Mouse (Mus musculus): ENCODE measurements around the gene Larp1. TPM values are rescaled to one million over a fixed set of nuclear protein-coding genes. Genes with fewer than 3 reads are reported as not detected.

Larp1 gene
- polyA plus RNA-seq, 1 experiment from 2014 or later, result 14.9 TPM

DNA sequence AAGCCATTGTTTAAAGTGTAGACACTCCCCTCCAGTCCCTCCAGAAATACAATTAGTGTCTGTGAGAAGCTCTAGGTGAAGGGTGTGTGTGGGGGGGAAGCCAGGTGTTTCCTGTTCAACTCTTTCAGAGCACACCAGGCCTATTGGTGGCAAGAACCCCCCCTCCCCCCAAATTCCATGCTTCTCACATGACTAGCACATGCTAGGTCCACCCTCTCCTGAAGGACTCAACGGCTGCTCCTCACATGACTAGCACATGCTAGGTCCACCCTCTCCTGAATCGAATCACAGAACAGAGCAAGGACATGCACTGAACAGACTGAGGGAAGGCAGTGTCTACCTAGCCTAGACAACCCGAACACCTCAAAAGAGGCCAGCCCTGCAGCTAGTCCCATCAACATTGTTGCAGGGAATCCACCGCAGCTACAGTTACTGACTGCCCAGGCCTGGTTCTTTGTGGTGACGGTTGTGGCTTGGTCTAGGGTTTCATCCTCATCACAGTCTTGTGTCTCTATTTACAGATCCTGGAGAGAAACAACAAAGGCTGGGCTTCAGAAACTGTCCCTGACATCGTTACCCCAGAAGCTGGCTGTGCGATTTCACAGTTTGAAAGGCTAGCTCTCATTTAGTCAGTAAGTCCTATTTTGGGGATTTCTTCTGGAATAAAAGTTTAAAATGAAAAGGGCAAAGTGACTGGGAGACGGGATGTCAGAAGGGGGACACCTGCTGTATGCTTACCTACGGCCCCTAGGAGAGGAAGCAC, 93.9 kb downstream of the Larp1 start:
- H3K36me3 ChIP-seq (ENCODE audit: control insufficient read depth, insufficient read depth), result no peaks in the 10 kb centered on the region
- peaks cover 19% of the 10 kb centered on the region for H3K4me1 ChIP-seq (ENCODE audit: control insufficient read depth, low read depth, low read length)
- no peak overlapping the region; the same call in 1 of the 2 replicates for H3K4me3 ChIP-seq (ENCODE audit: low read depth, low read length)
- peak overlapping the region; percentile 77; the same call in 1 of the 2 replicates for H3K4me2 ChIP-seq (ENCODE audit: low read depth, low read length)
- no peak for ATAC-seq (ENCODE audit: low read depth)
- no peak overlapping the region for H3K27ac ChIP-seq (ENCODE audit: low read length)
- H3K9ac ChIP-seq (ENCODE audit: low read depth, low read length), result no peak overlapping the region
- WGBS (ENCODE audit: insufficient replicate concordance), result 75% methylated on average over 9 of the region's 9 CpGs
- peaks cover 6% of the 10 kb centered on the region for H3K27me3 ChIP-seq (ENCODE audit: control insufficient read depth, insufficient read depth, low read depth, low read length)
- no peaks in the 10 kb centered on the region for H3K9me3 ChIP-seq (replicated peaks; ENCODE audit: control insufficient read depth, low read length)

DNA sequence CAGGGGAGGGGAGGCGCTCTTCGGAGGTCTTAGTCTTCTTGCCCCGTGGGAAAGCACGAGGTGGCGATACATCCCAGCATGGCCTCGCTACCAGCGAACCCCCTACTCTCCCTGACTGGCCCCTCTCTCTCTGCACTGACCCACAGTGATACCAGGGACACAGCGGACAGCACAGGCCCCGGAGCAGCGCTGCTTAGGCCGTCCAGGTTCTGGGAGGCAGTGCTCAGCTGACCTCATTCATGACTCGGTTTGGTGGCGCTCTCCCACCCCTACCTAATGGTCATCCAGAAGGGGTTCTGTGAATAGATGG, 94.4 kb downstream of the Larp1 start:
- no peak for ATAC-seq (ENCODE audit: low read depth)

DNA sequence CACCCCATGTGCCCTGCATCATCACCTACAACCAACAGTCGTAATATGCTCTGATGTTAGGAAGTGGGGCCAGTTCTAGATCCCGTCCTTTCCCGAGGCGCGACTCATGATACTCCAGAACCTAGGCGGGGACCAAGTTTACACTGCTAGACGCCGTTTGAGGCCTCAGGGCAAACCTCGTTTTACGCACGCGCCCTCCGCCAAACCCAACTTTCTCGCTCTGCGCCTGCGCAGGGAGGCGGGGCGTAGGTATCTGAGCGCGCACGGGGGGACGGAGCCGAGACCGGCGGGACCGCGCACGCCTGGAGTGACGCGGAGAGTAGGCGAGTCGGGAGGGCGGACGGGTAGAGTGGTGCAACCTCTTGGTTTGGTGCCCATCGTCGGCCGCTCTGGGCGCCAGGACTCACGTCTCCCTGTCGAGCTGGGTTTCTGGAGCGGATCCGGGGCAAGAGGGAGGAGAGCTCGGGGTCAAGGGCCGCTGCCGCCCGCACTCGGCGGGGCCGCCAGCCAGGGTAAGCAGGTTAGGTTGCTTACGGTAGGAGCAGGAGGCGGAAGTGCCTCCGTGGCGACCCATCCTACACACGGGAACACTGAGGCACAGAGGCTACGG, 94.9 kb downstream of the Larp1 start, which contains the start of gene Cnot8:
Cnot8 (plus strand) TSS at position 457 of the 610 bp plus-strand sequence.
- no peaks in the 10 kb centered on the region for H3K36me3 ChIP-seq (ENCODE audit: control insufficient read depth, insufficient read depth)
- H3K4me1 ChIP-seq (ENCODE audit: control insufficient read depth, low read depth, low read length), result peaks cover 22% of the 10 kb centered on the region
- under 1% methylated on average over 55 of the region's 55 CpGs for WGBS (ENCODE audit: insufficient replicate concordance)
- H3K4me3 ChIP-seq (ENCODE audit: low read depth, low read length), result peak within 1 kb of the TSS; percentile 99
- peak within 1 kb of the TSS; percentile 87 for H3K4me2 ChIP-seq (ENCODE audit: low read depth, low read length)
- H3K9me3 ChIP-seq (replicated peaks; ENCODE audit: control insufficient read depth, low read length), result no peaks in the 10 kb centered on the region
- no peaks in the 10 kb centered on the region for H3K27me3 ChIP-seq (ENCODE audit: control insufficient read depth, insufficient read depth, low read depth, low read length)
- peak; percentile 99 for ATAC-seq (ENCODE audit: low read depth)
- peak within 1 kb of the TSS; percentile 96 for H3K27ac ChIP-seq (ENCODE audit: low read length)
- H3K9ac ChIP-seq (ENCODE audit: low read depth, low read length), result peak within 1 kb of the TSS; percentile 97

More for the DNA sequence above, 94.4 kb downstream of the Larp1 start:
- Histone ChIP-seq H3K4me1 (ENCODE audit: control insufficient read depth, low read depth, low read length) (peaks cover 22% of the 10 kb centered on the region), H3K9ac (ENCODE audit: low read depth, low read length) (peak overlapping the region; percentile 66), H3K27ac (ENCODE audit: low read length) (peak overlapping the region; percentile 79), H3K27me3 (ENCODE audit: control insufficient read depth, insufficient read depth, low read depth, low read length) (peaks cover 1% of the 10 kb centered on the region; the same call in 1 of the 2 replicates), H3K9me3 (replicated peaks; ENCODE audit: control insufficient read depth, low read length) (no peaks in the 10 kb centered on the region), H3K4me2 (ENCODE audit: low read depth, low read length) (peak overlapping the region; percentile 77), H3K4me3 (ENCODE audit: low read depth, low read length) (peak overlapping the region; percentile 99), H3K36me3 (ENCODE audit: control insufficient read depth, insufficient read depth) (no peaks in the 10 kb centered on the region)
- 64% methylated on average over 13 of the region's 13 CpGs for WGBS (ENCODE audit: insufficient replicate concordance)

DNA sequence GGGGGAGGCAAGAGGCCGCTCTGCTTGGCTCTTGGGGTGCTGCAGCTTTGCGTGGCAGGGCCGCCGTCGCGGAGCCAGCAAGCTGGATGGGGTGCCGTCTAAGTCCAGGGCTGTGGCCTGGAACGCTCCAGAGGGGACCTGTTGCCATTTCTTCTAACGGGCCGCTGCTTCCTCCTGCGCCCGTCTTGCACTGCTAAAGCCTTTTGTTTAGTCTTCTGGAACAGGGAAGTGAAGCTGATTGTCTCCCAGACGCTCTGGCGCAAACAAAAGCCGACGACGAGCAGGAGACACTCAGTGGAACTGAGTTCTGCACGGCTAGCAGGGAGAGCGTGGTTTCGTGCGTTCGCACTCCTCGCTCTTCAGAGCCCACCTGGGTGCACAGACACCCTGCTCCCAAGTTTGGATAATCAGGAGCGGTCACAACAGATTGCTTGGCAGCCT, 95.5 kb downstream of the Larp1 start:
- Histone ChIP-seq H3K27me3 (ENCODE audit: control insufficient read depth, insufficient read depth, low read depth, low read length) (no peaks in the 10 kb centered on the region), H3K9me3 (replicated peaks; ENCODE audit: control insufficient read depth, low read length) (no peaks in the 10 kb centered on the region), H3K27ac (ENCODE audit: low read length) (peak overlapping the region; percentile 96), H3K4me1 (ENCODE audit: control insufficient read depth, low read depth, low read length) (peaks cover 22% of the 10 kb centered on the region), H3K4me2 (ENCODE audit: low read depth, low read length) (peak overlapping the region; percentile 87), H3K9ac (ENCODE audit: low read depth, low read length) (peak overlapping the region; percentile 97), H3K4me3 (ENCODE audit: low read depth, low read length) (peak overlapping the region; percentile 99), H3K36me3 (ENCODE audit: control insufficient read depth, insufficient read depth) (no peaks in the 10 kb centered on the region)
- under 1% methylated on average over 24 of the region's 24 CpGs for WGBS (ENCODE audit: insufficient replicate concordance)
- peak; percentile 27 for ATAC-seq (ENCODE audit: low read depth)

DNA sequence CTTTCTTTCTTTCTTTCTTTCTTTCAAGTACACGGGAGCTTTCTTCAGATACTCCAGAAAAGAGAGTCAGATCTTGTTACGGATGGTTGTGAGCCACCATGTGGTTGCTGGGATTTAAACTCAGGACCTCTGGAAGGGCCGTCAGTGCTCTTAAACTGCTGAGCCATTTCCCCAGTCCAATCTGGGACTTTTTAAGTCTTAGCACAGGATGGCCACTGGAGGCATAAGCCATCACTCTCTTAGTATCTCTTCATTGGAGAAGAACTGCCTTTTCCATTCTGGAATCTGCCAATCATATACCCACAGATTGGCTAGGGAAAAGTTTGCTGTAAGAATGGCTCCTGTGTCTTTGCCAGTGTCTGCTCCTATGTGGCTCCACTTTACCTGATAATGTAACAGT, 98.1 kb downstream of the Larp1 start:
- H3K27me3 ChIP-seq (ENCODE audit: control insufficient read depth, insufficient read depth, low read depth, low read length), result no peaks in the 10 kb centered on the region
- no peak for ATAC-seq (ENCODE audit: low read depth)
- H3K27ac ChIP-seq (ENCODE audit: low read length), result no peak overlapping the region
- no peak overlapping the region for H3K4me3 ChIP-seq (ENCODE audit: low read depth, low read length)
- H3K9me3 ChIP-seq (replicated peaks; ENCODE audit: control insufficient read depth, low read length), result no peaks in the 10 kb centered on the region
- no peak overlapping the region for H3K4me2 ChIP-seq (ENCODE audit: low read depth, low read length)
- 62% methylated on average over 3 of the region's 3 CpGs for WGBS (ENCODE audit: insufficient replicate concordance)
- H3K36me3 ChIP-seq (ENCODE audit: control insufficient read depth, insufficient read depth), result peaks cover 16% of the 10 kb centered on the region
- no peak overlapping the region for H3K9ac ChIP-seq (ENCODE audit: low read depth, low read length)
- H3K4me1 ChIP-seq (ENCODE audit: control insufficient read depth, low read depth, low read length), result peaks cover 22% of the 10 kb centered on the region

DNA sequence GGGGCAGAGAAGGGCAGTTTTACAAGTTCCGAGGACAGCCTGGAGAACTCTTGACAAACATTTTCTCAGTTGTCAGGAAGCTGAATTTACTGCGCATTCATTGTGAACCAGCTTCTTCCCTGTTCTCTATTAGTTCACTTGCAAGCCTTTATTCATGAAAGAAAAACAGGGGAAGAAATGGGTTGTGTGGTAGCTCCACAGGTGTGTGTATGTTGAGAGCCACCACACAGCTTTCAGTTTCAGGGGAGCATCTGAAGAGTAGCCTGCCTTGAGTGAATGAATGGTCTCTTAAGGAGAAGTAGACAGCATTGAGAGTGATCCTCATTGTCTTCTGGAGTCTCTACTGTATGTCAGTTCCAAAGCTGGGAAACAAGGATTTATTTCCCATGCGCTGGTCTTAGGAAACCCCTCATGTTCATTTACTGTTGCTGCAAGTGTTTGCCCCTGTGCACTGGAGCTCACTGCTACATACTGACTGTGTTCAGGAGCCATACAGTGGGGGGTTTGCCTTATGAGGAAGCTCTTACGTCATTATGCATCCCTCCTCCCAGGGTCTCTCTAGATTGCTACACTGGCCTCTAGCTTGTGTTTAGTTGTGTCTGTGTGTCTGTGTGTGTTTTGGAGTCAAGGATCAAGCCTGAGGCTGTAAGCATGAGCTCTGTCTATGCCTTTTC, 98.9 kb downstream of the Larp1 start:
- Histone ChIP-seq H3K9me3 (replicated peaks; ENCODE audit: control insufficient read depth, low read length) (no peaks in the 10 kb centered on the region), H3K36me3 (ENCODE audit: control insufficient read depth, insufficient read depth) (peaks cover 18% of the 10 kb centered on the region), H3K4me3 (ENCODE audit: low read depth, low read length) (no peak overlapping the region), H3K4me2 (ENCODE audit: low read depth, low read length) (no peak overlapping the region), H3K9ac (ENCODE audit: low read depth, low read length) (no peak overlapping the region), H3K27me3 (ENCODE audit: control insufficient read depth, insufficient read depth, low read depth, low read length) (no peaks in the 10 kb centered on the region), H3K4me1 (ENCODE audit: control insufficient read depth, low read depth, low read length) (peaks cover 20% of the 10 kb centered on the region), H3K27ac (ENCODE audit: low read length) (no peak overlapping the region)
- no peak for ATAC-seq (ENCODE audit: low read depth)
- WGBS (ENCODE audit: insufficient replicate concordance), result 70% methylated on average over 4 of the region's 4 CpGs

Other genes starting within 250 kb of the Larp1 start
- gene Sap30l, start 207.4 kb upstream of the Larp1 start, polyA plus RNA-seq (2015; fragmentation: Nextera tagmentation; extraction: Ambion mirVana), result 1.7 and 1.9 TPM in 2 replicates
- gene Hand1, start 176.2 kb upstream of the Larp1 start, polyA plus RNA-seq (2015; fragmentation: Nextera tagmentation; extraction: Ambion mirVana), result 0.11 and 0.18 TPM in 2 replicates
- gene Gm12248, start 84.1 kb downstream of the Larp1 start, polyA plus RNA-seq (2015; fragmentation: Nextera tagmentation; extraction: Ambion mirVana), result not detected in 2 replicates
- 30.1 and 30.2 TPM in 2 replicates for gene Cnot8, start 95.1 kb downstream of the Larp1 start, polyA plus RNA-seq (2015; fragmentation: Nextera tagmentation; extraction: Ambion mirVana)
- 7.2 and 7.4 TPM in 2 replicates for gene Gemin5, start 159.5 kb downstream of the Larp1 start, polyA plus RNA-seq (2015; fragmentation: Nextera tagmentation; extraction: Ambion mirVana)
- gene Mrpl22, start 162.6 kb downstream of the Larp1 start, polyA plus RNA-seq (2015; fragmentation: Nextera tagmentation; extraction: Ambion mirVana), result 74.9 and 83.3 TPM in 2 replicates
- gene Igtp, start 190.5 kb downstream of the Larp1 start, polyA plus RNA-seq (2015; fragmentation: Nextera tagmentation; extraction: Ambion mirVana), result 7.7 and 9.6 TPM in 2 replicates
- gene Irgm2, start 190.6 kb downstream of the Larp1 start, polyA plus RNA-seq (2015; fragmentation: Nextera tagmentation; extraction: Ambion mirVana), result 5.5 and 6.8 TPM in 2 replicates

Data from liver, embryonic 16.5 days (tissue).